In genomic region chr5:108645651-108646342, GRCm38 (mm10) we compare ENCODE assay signal across 12 mouse cellular contexts. TPM values are rescaled to one million over a fixed set of nuclear protein-coding genes. Genes with fewer than 3 reads are reported as not detected.
DNase-seq lines count a peak whose midpoint lies in the region; TF ChIP-seq lines count a peak whose summit lies in the region.
"Had no signal": no experiment of that assay in that cellular context is flagged by ENCODE, and none has a peak within 500 bp of the region (broad histone marks: within the 10 kb centered on the region; RNA-seq: fewer than 3 reads in every experiment).

No protein-coding gene starts in this region.

- no peak for TF ChIP-seq EP300 in ES-Bruce4 (IDR thresholded peaks at IDR 0.05; ENCODE audit: insufficient read depth, low read depth, low read length)

- no peaks in the 10 kb centered on the region for H3K4me1 ChIP-seq in ES-Bruce4 (ENCODE audit: control insufficient read depth, insufficient read depth, low read length)
- H3K4me1 ChIP-seq: stomach, embryonic 15.5 days had no signal

- peak; percentile 55 for DNase-seq in gastrocnemius, adult 2 months
- no peak for DNase-seq in gastrocnemius, adult 18-20 months (ENCODE audit: low spot score)
- peak; percentile 46 for DNase-seq in layer of hippocampus, adult 9-11 months
- no peak for DNase-seq in layer of hippocampus, postnatal 25 days (ENCODE audit: extremely low spot score in 1 of 2, low spot score in 1 of 2)
- peak; percentile 70 for DNase-seq in cerebellum, adult 9-10 months
- no peak for DNase-seq in testis, postnatal 14 days (ENCODE audit: low spot score)
- no peak for DNase-seq in kidney, postnatal 10 days
- DNase-seq: adrenal gland, adult 8-10 months had no signal

- H3K27ac ChIP-seq in gastrocnemius, adult 2 months, result peak overlapping the region; percentile 35; the same call in 1 of the 2 replicates
- H3K27ac ChIP-seq in ES-Bruce4 (ENCODE audit: insufficient read depth, low read length), result no peak overlapping the region
- H3K27ac ChIP-seq: kidney, postnatal 0 days; stomach, embryonic 15.5 days had no signal

- H3K27me3 ChIP-seq in ES-Bruce4 (ENCODE audit: control insufficient read depth, insufficient read depth, low read length, poor library complexity, severe bottlenecking), result no peaks in the 10 kb centered on the region
- H3K27me3 ChIP-seq: stomach, embryonic 15.5 days had no signal

- H3K4me3 ChIP-seq in gastrocnemius, adult 2 months, result no peak overlapping the region
- H3K4me3 ChIP-seq in ES-Bruce4 (ENCODE audit: low read depth, low read length), result no peak overlapping the region
- H3K4me3 ChIP-seq: myocyte; stomach, embryonic 15.5 days had no signal

- intact Hi-C loops in gastrocnemius, adult 2 months (cut with DNase I), result no loop called here

- TF ChIP-seq POLR2A in ES-Bruce4 (IDR thresholded peaks at IDR 0.05; ENCODE audit: insufficient read depth, low read length), result no peak

- H3K9me3 ChIP-seq in ES-Bruce4 (replicated peaks; ENCODE audit: control insufficient read depth, insufficient read depth, low read length, poor library complexity, severe bottlenecking), result no peaks in the 10 kb centered on the region
- H3K9me3 ChIP-seq: stomach, embryonic 15.5 days had no signal

- no peak overlapping the region for H3K9ac ChIP-seq in ES-Bruce4 (ENCODE audit: low read depth, poor library complexity, severe bottlenecking)
- H3K9ac ChIP-seq: stomach, embryonic 15.5 days had no signal

- peak; percentile 44 for TF ChIP-seq CTCF in gastrocnemius, adult 2 months (IDR thresholded peaks at IDR 0.05)
- peak; percentile 12 for TF ChIP-seq CTCF in ES-Bruce4 (IDR thresholded peaks at IDR 0.05; ENCODE audit: low read depth, low read length)

- H3K36me3 ChIP-seq in ES-Bruce4 (ENCODE audit: control insufficient read depth, insufficient read depth, low read length, poor library complexity, severe bottlenecking), result no peaks in the 10 kb centered on the region; the same call in 1 of the 2 replicates

RNA-seq across cellular contexts. Expression of gene Idua, which starts 14.3 kb away (rescaled TPM):
- 10 to 100 TPM; 11.8 to 12.5 TPM for total RNA-seq in gastrocnemius, adult 2 months (2021)
- total RNA-seq in gastrocnemius, adult 18-20 months (2021), result 1 to 10 TPM; 8.2 to 10.0 TPM
- 10 to 100 TPM; 10.4 to 19.6 TPM for total RNA-seq in layer of hippocampus, postnatal 25 days (2021)
- 13.8 and 17.4 TPM in 2 replicates for polyA plus RNA-seq in ES-Bruce4 (2011; ENCODE audit: insufficient read depth, insufficient read length, low read depth, missing spikeins)

RNA-seq across cellular contexts. Expression of gene Tmem175, which starts 16.2 kb away (rescaled TPM):
- 1 to 10 TPM; 7.8 to 8.0 TPM for total RNA-seq in gastrocnemius, adult 2 months (2021)
- 10 to 100 TPM in 1 of 2 experiments, 1 to 10 TPM in 1; 7.6 to 10.7 TPM for total RNA-seq in gastrocnemius, adult 18-20 months (2021)
- total RNA-seq in layer of hippocampus, postnatal 25 days (2021), result 10 to 100 TPM; 39.6 to 47.4 TPM
- polyA plus RNA-seq in ES-Bruce4 (2011; ENCODE audit: insufficient read depth, insufficient read length, low read depth, missing spikeins), result 16.1 and 19.7 TPM in 2 replicates

RNA-seq across cellular contexts. Expression of gene Gak, which starts 16.2 kb away (rescaled TPM):
- total RNA-seq in gastrocnemius, adult 2 months (2021), result 10 to 100 TPM; 14.2 to 14.3 TPM
- total RNA-seq in gastrocnemius, adult 18-20 months (2021), result 10 to 100 TPM; 10.9 to 11.9 TPM
- total RNA-seq in layer of hippocampus, postnatal 25 days (2021), result 100 to 1,000 TPM in 1 of 2 experiments, 10 to 100 TPM in 1; 95.7 to 103 TPM
- polyA plus RNA-seq in ES-Bruce4 (2011; ENCODE audit: insufficient read depth, insufficient read length, low read depth, missing spikeins), result 55.0 and 63.0 TPM in 2 replicates

RNA-seq across cellular contexts. Expression of gene Dgkq, which starts 23.7 kb away (rescaled TPM):
- 1 to 10 TPM; 3.9 to 4.6 TPM for total RNA-seq in gastrocnemius, adult 2 months (2021)
- 1 to 10 TPM; 2.4 to 3.9 TPM for total RNA-seq in gastrocnemius, adult 18-20 months (2021)
- 10 to 100 TPM; 44.5 to 54.9 TPM for total RNA-seq in layer of hippocampus, postnatal 25 days (2021)
- 6.5 and 10.7 TPM in 2 replicates for polyA plus RNA-seq in ES-Bruce4 (2011; ENCODE audit: insufficient read depth, insufficient read length, low read depth, missing spikeins)

RNA-seq across cellular contexts. Expression of gene Slc26a1, which starts 29.6 kb away (rescaled TPM):
- total RNA-seq in gastrocnemius, adult 2 months (2021), result not detected
- total RNA-seq in gastrocnemius, adult 18-20 months (2021), result under 1 TPM in 1 of 2 experiments, not detected in 1; 0.12 TPM
- 1 to 10 TPM; 1.2 to 1.6 TPM for total RNA-seq in layer of hippocampus, postnatal 25 days (2021)
- not detected in 2 replicates for polyA plus RNA-seq in ES-Bruce4 (2011; ENCODE audit: insufficient read depth, insufficient read length, low read depth, missing spikeins)

Comparison
In these comparisons a context has a peak if more than half of its experiments do, and no peak if none do; other contexts are left out.
1. DNase-seq: peak in gastrocnemius, adult 2 months (single experiment), layer of hippocampus, adult 9-11 months (single experiment) and cerebellum, adult 9-10 months (single experiment); none in gastrocnemius, adult 18-20 months (single experiment), layer of hippocampus, postnatal 25 days (0 of 2), testis, postnatal 14 days (single experiment) and kidney, postnatal 10 days (single experiment).
2. RNA of gene Gak, which starts 16.2 kb away (total RNA-seq): 95.7 to 103 TPM in layer of hippocampus, postnatal 25 days; 14.2 to 14.3 TPM in gastrocnemius, adult 2 months and 10.9 to 11.9 TPM in gastrocnemius, adult 18-20 months; every median in the first group is over 4 times any median in the second.